Mouse (Mus musculus): ENCODE measurements around the gene P3h4.

Gene P3h4

GRCm38 (mm10) chr11:100414021-100414913 is at the start of gene P3h4:
P3h4 (minus strand) TSS chr11:100414836.
- peak; percentile 78 for DNase-seq (ENCODE audit: low spot score)

GRCm38 (mm10) chr11:100462699-100463098 is 48.1 kb upstream of the P3h4 start:
- DNase-seq (ENCODE audit: low spot score), result peak; percentile 67

GRCm38 (mm10) chr11:100457711-100458110 is 43.1 kb upstream of the P3h4 start:
- DNase-seq (ENCODE audit: low spot score), result no peak

DNA sequence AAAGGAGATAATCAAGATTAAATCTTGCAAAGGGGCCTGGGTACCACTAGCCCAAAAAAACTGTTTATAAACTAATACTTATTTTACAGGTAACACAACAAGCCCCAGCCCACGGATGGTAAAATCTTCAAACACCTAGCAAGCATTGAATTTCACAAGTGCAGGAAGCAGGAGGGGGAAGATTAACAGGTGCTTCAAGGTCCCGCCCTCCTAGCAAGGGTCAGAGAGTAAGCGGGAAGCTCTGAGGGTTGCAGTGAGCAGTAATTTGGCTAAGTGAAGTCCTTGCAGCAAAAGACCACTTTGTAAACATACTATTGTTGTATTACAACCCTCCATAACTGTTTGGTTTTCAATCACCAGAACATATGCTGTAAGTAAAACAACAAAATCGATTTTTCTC is 42.6 kb upstream of the P3h4 start:
- no peak for DNase-seq (ENCODE audit: low spot score)

- DNase-seq (ENCODE audit: low spot score), result no peak
Observed at GRCm38 (mm10) chr11:100442625-100443024, 28.0 kb upstream of the P3h4 start.

DNA sequence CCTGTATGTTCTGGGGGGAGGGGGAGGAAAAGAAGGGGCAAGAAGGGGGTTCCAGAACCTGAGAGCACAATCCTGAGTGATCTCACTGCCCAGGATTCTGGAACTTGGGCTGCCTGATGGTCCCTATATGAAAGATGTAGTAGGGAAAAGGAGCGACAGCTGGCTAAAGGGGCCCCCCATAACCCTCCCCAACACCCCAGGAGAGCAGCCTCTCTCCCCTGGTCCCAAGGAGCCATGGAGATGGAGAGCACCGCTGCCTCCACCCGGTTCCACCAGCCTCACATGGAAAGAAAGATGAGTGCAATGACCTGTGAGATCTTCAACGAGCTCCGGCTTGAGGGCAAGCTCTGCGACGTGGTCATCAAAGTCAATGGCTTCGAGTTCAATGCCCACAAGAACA is 27.2 kb upstream of the P3h4 start, which contains the start of the genes Nt5c3b and Klhl10:
TSS of gene Nt5c3b (minus strand) at position 12 of the 400 bp plus-strand sequence.
TSS of gene Klhl10 (plus strand) at position 121 of the 400 bp plus-strand sequence.
- DNase-seq (ENCODE audit: low spot score), result no peak

- DNase-seq (ENCODE audit: low spot score), result peak; percentile 84
Observed at GRCm38 (mm10) chr11:100440691-100441522, 26.3 kb upstream of the P3h4 start.

DNA sequence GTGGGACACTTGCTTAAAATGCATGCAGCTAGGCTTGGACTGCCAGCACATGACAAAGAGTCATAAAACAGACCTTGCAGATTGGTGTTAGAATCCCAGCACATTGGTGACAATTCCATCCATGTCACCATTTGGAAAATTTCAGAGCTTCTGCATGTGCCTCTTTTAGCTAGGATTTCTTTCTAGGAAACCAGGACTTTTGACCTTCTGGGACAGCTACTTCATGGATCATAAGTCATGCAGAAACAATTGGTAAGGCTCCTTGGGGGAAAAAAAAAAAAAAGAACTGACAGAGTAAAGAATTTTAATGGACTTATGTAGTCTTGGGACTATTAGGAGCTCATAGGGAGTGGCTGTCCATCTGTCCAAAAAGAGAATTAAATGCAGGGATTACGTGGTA is 23.3 kb upstream of the P3h4 start:
- DNase-seq (ENCODE audit: low spot score), result no peak

DNA sequence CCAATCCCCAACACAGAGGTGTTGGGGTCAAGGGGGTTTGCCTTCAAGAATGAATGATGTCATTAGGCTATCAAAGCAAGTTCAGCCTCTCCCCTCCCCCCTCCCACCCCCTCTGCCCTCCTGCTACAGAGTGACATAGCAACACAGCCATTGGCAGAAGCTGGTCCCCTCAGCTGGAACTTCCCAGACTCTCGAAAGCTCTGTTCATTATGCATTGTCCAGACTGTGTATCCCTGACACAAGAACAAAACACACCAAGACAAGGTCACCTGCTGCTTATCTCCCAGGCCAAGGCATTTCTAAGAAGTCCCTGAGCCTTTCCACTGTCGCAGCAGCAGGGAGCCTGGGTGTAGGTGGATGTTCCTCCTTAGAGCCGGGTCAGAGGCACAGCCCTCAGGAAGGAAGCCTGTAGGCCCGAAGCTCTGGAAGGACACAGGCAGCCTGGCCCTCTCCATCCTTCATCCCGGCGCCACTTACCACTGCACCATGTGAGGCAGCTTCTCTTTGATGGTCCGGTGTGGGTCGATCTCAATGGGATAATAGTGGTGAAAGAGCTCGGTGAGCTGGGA is 21.1 kb upstream of the P3h4 start:
- DNase-seq (ENCODE audit: low spot score), result no peak

DNA sequence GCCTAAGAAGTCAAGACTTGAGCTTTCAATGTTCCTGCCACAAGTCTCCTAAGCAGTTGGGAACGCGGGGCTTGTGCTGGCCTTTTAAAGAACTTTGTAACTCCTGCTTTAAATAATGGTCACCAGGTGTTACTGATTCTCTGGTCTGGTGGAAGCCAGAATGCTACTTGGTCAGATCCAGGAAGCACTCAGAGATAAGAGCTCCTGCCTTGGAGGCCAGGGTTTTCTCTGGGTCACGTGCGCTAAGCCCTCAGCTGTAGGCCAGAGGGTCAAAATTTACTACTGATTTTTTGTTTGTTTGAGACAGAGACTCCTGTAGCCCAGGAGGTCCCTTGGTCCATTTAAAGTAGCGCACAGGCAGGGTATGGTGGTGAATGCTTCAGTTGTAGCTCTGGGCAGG is 17.4 kb upstream of the P3h4 start:
- no peak for DNase-seq (ENCODE audit: low spot score)

GRCm38 (mm10) chr11:100430052-100430451 is 15.4 kb upstream of the P3h4 start:
- DNase-seq (ENCODE audit: low spot score), result no peak

DNA sequence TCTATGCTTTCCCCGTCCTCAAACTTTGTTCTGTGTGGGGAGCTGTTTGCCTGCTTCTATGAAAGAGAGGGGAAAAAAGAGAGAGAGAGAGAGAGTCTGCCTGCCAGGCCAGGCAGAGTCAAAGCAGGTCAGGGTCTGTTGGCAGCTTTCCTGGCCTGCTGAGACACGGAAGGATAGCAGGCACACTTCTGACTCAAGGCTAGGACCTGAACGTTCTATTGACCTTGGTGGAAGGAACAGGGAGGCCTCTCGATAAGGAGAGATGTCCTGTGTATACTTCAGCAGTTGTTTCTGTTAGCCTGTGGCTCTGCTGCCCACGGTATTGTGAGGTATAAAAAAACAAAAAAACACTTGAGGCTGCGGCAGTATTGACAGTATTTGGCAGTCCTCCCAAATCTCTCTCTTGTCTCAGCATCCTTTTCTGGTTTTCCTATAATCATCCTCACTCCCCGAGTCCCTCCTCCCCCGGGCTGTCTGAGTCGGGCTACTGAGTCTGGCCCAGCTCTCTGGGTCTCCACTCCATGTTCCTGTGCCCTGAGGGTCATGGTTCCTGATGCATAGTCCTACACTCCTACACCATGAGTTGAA is 14.1 kb upstream of the P3h4 start:
- DNase-seq (ENCODE audit: low spot score), result no peak

DNA sequence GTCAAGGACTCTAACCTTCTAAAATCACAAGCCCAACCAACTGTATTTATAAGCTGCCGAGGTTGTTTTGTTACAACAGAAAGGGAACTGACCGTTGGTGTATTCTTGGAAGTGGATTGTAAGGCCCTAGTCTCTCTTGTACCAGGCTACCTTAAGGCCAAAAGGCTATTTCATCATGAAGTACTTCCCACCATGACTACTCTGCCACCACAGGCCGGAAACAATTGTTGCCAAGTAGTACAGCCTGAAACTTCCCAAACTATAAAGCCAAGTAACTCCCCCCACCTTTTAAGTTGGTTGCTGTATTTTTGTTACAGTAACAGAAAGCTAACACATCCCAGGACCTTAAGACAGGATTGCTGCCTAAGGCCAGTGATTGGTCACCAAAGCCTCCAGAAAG is 12.2 kb upstream of the P3h4 start:
- DNase-seq (ENCODE audit: low spot score), result no peak

GRCm38 (mm10) chr11:100425851-100426250 is 11.2 kb upstream of the P3h4 start:
- peak; percentile 84 for DNase-seq (ENCODE audit: low spot score)

GRCm38 (mm10) chr11:100423836-100424235 is 9.2 kb upstream of the P3h4 start:
- no peak for DNase-seq (ENCODE audit: low spot score)

DNA sequence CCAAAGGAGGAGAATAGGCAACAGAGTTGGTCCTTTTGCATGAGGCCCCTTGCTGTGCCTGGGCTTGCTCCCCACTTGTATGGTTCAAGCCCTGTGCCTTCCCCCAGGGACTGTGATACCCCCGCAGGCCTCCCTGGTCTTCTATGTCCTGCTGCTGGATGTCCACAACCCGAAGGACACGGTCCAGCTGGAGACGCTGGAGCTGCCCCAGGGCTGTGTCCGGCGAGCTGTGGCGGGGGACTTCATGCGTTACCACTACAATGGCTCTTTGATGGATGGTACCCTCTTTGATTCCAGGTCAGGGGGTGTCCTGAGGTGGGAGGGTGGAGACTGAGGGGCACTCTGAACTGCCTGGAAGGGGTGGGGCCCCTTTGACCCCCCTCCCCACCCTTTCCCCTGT is 6.9 kb upstream of the P3h4 start:
- DNase-seq (ENCODE audit: low spot score), result no peak

- no peak for DNase-seq (ENCODE audit: low spot score)
Observed at GRCm38 (mm10) chr11:100414914-100415822, 532 bp upstream of the P3h4 start, which contains the start of gene Fkbp10. Fkbp10 (plus strand) TSS chr11:100415697.

GRCm38 (mm10) chr11:100413541-100413940 is 1.1 kb downstream of the P3h4 start:
- no peak for DNase-seq (ENCODE audit: low spot score)

DNA sequence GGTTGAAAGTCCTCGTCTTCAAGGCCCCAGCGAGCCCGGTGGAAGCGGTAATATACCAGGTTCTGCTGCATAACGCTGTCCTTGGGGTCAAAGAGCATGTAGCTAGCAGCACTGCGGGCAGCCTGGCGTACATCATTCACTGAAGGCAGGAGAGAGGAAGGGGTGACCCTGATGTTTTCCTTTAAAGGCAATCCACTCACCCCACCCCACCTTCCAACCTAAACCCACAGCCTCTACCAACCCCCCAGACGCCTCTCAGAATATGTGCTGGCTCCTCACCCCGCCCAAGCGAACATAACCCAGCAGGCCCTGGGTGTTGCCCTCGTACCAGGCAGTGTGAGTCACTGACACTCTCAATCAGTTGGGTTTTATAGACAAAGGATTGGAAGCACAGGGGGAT is 2.9 kb downstream of the P3h4 start:
- no peak for DNase-seq (ENCODE audit: low spot score)

DNA sequence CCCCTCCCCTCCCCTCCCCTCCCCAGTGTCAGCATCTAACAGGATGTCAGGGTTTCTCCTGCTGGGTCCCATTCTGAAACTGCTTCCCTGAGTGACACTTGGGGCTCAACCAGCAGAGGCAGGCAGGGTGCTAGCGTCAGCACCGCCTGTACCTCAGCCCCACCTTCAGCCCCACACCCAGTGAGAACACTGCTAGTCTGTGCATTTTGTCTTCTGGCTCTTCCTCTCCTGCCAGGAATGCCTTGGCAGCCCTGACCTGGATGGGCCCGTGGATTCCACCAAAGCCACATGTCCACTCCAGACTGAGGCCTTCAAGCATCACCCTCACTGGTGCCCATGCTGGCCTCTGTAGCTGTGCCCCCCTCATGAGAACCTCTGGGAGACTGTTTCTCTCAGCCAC is 5.0 kb downstream of the P3h4 start:
- no peak for DNase-seq (ENCODE audit: low spot score)
